18 mouse cellular contexts compared by ENCODE assay signal in the genomic region with DNA sequence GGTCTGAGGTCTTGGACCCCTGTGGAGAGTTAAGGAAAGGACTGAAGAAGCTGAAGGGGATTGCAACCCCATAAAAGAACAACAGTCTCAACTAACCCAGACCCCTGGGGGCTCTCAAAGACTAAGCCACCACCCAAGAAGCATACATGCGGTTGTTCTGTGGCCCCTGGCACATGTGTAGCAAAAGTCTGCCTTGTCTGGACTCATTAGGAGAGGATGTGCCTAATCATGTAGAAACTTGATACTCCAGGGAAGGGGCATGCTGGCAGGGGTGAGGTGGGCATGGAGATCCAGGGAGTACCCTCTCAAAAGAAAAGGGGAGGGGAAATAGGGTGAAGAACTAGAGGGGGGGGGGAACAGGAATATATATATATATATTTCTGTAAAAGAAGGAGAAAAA.
"Had no signal": no experiment of that assay in that cellular context is flagged by ENCODE, and none has a peak within 500 bp of the region (broad histone marks: within the 10 kb centered on the region; RNA-seq: fewer than 3 reads in every experiment).

No protein-coding gene starts in this region.

- H3K4me3 ChIP-seq: layer of hippocampus, adult 2 months; liver, embryonic 13.5 days; lung, embryonic 15.5 days; megakaryocyte, embryonic 14.5 days; midbrain, embryonic 12.5 days had no signal

- H3K9me3 ChIP-seq: liver, embryonic 13.5 days; lung, embryonic 15.5 days; megakaryocyte, embryonic 14.5 days; midbrain, embryonic 12.5 days had no signal

- H3K4me1 ChIP-seq: liver, embryonic 13.5 days; lung, embryonic 15.5 days; megakaryocyte, embryonic 14.5 days; midbrain, embryonic 12.5 days had no signal

- H3K36me3 ChIP-seq: liver, embryonic 13.5 days; lung, embryonic 15.5 days; midbrain, embryonic 12.5 days had no signal

- DNase-seq: kidney, adult 11 months; kidney, postnatal 10 days; kidney, postnatal 4 days; left cerebral cortex, postnatal 4 days; liver; liver, embryonic 13.5 days; liver, postnatal 0 days; lung, postnatal 14 days; right cerebral cortex, postnatal 4 days; spleen, adult 18-20 months; thymus, adult 2 months; thymus, postnatal 25 days had no signal

- H3K27me3 ChIP-seq: liver, embryonic 13.5 days; lung, embryonic 15.5 days; megakaryocyte, embryonic 14.5 days; midbrain, embryonic 12.5 days had no signal

- H3K9ac ChIP-seq: liver, embryonic 13.5 days; liver, postnatal 0 days; lung, embryonic 15.5 days; midbrain, embryonic 12.5 days had no signal

- H3K27ac ChIP-seq: layer of hippocampus, adult 2 months; liver, embryonic 13.5 days; lung, embryonic 15.5 days; macrophage; midbrain, embryonic 12.5 days had no signal

- ATAC-seq: liver, postnatal 0 days; midbrain, embryonic 16.5 days had no signal

- H3K4me2 ChIP-seq: liver, embryonic 13.5 days; lung, embryonic 15.5 days; midbrain, embryonic 12.5 days had no signal
